Mouse (Mus musculus): Measurements from ENCODE around the gene Ttc7b. TPM values are rescaled to one million over a fixed set of nuclear protein-coding genes. Genes with fewer than 3 reads are reported as not detected.

Gene Ttc7b
- polyA plus RNA-seq, 1 experiment from 2014 or later: 3.9 TPM

- H3K27ac ChIP-seq (ENCODE audit: low read length): no peak overlapping the region
- H3K27me3 ChIP-seq (ENCODE audit: insufficient read depth, low read length): no peaks in the 10 kb centered on the region
- no peaks in the 10 kb centered on the region for H3K4me1 ChIP-seq (ENCODE audit: insufficient read depth, low read length)
- H3K9ac ChIP-seq (replicated peaks; ENCODE audit: low read length): no peak overlapping the region
- WGBS: 77% methylated on average over 8 of the region's 8 CpGs
- no peak for ATAC-seq (ENCODE audit: low FRiP score, low TSS enrichment)
- H3K36me3 ChIP-seq (ENCODE audit: insufficient read depth, low read length): no peaks in the 10 kb centered on the region
- H3K4me2 ChIP-seq (replicated peaks; ENCODE audit: low read depth, low read length): no peak overlapping the region
- H3K9me3 ChIP-seq (ENCODE audit: low read length): no peaks in the 10 kb centered on the region
- no peak overlapping the region for H3K4me3 ChIP-seq (ENCODE audit: low read length)
Measured at GRCm38 (mm10) chr12:100315119-100315885, 205.3 kb downstream of the Ttc7b start.

- Histone ChIP-seq H3K9me3 (ENCODE audit: low read length) (no peaks in the 10 kb centered on the region), H3K36me3 (ENCODE audit: insufficient read depth, low read length) (no peaks in the 10 kb centered on the region), H3K4me1 (ENCODE audit: insufficient read depth, low read length) (no peaks in the 10 kb centered on the region), H3K9ac (replicated peaks; ENCODE audit: low read length) (no peak overlapping the region), H3K4me2 (replicated peaks; ENCODE audit: low read depth, low read length) (no peak overlapping the region), H3K27ac (ENCODE audit: low read length) (no peak overlapping the region), H3K27me3 (ENCODE audit: insufficient read depth, low read length) (no peaks in the 10 kb centered on the region), H3K4me3 (ENCODE audit: low read length) (no peak overlapping the region)
- WGBS: 56% methylated on average over 12 of the region's 12 CpGs
- ATAC-seq (ENCODE audit: low FRiP score, low TSS enrichment): no peak
Measured at GRCm38 (mm10) chr12:100313785-100314375, 206.7 kb downstream of the Ttc7b start.

- 40% methylated on average over 6 of the region's 6 CpGs for WGBS
- Histone ChIP-seq H3K4me1 (ENCODE audit: insufficient read depth, low read length) (no peaks in the 10 kb centered on the region), H3K27ac (ENCODE audit: low read length) (no peak overlapping the region), H3K9me3 (ENCODE audit: low read length) (no peaks in the 10 kb centered on the region), H3K36me3 (ENCODE audit: insufficient read depth, low read length) (no peaks in the 10 kb centered on the region), H3K9ac (replicated peaks; ENCODE audit: low read length) (no peak overlapping the region), H3K4me2 (replicated peaks; ENCODE audit: low read depth, low read length) (no peak overlapping the region), H3K27me3 (ENCODE audit: insufficient read depth, low read length) (no peaks in the 10 kb centered on the region), H3K4me3 (ENCODE audit: low read length) (no peak overlapping the region)
- no peak for ATAC-seq (ENCODE audit: low FRiP score, low TSS enrichment)
Measured at GRCm38 (mm10) chr12:100313209-100313608, 207.4 kb downstream of the Ttc7b start.

GRCm38 (mm10) chr12:100310471-100311392 lies 209.9 kb downstream of the Ttc7b start:
- H3K4me2 ChIP-seq (replicated peaks; ENCODE audit: low read depth, low read length): no peak overlapping the region
- H3K36me3 ChIP-seq (ENCODE audit: insufficient read depth, low read length): no peaks in the 10 kb centered on the region
- no peaks in the 10 kb centered on the region for H3K9me3 ChIP-seq (ENCODE audit: low read length)
- no peaks in the 10 kb centered on the region for H3K4me1 ChIP-seq (ENCODE audit: insufficient read depth, low read length)
- H3K9ac ChIP-seq (replicated peaks; ENCODE audit: low read length): no peak overlapping the region
- WGBS: 56% methylated on average over 6 of the region's 6 CpGs
- no peak overlapping the region for H3K4me3 ChIP-seq (ENCODE audit: low read length)
- ATAC-seq (ENCODE audit: low FRiP score, low TSS enrichment): no peak
- H3K27me3 ChIP-seq (ENCODE audit: insufficient read depth, low read length): no peaks in the 10 kb centered on the region
- H3K27ac ChIP-seq (ENCODE audit: low read length): no peak overlapping the region

- no peaks in the 10 kb centered on the region for H3K36me3 ChIP-seq (ENCODE audit: insufficient read depth, low read length)
- H3K4me2 ChIP-seq (replicated peaks; ENCODE audit: low read depth, low read length): no peak overlapping the region
- H3K27me3 ChIP-seq (ENCODE audit: insufficient read depth, low read length): no peaks in the 10 kb centered on the region
- H3K4me3 ChIP-seq (ENCODE audit: low read length): no peak overlapping the region
- ATAC-seq (ENCODE audit: low FRiP score, low TSS enrichment): no peak
- WGBS: 47% methylated on average over 4 of the region's 4 CpGs
- no peaks in the 10 kb centered on the region for H3K9me3 ChIP-seq (ENCODE audit: low read length)
- H3K9ac ChIP-seq (replicated peaks; ENCODE audit: low read length): no peak overlapping the region
- no peaks in the 10 kb centered on the region for H3K4me1 ChIP-seq (ENCODE audit: insufficient read depth, low read length)
- no peak overlapping the region for H3K27ac ChIP-seq (ENCODE audit: low read length)
Measured at GRCm38 (mm10) chr12:100309201-100309600, 211.4 kb downstream of the Ttc7b start.

GRCm38 (mm10) chr12:100307501-100308260 lies 212.9 kb downstream of the Ttc7b start:
- peak; percentile 60 for ATAC-seq (ENCODE audit: low FRiP score, low TSS enrichment)
- H3K36me3 ChIP-seq (ENCODE audit: insufficient read depth, low read length): no peaks in the 10 kb centered on the region
- WGBS: 50% methylated on average over 8 of the region's 8 CpGs
- no peaks in the 10 kb centered on the region for H3K9me3 ChIP-seq (ENCODE audit: low read length)
- H3K9ac ChIP-seq (replicated peaks; ENCODE audit: low read length): no peak overlapping the region
- H3K27me3 ChIP-seq (ENCODE audit: insufficient read depth, low read length): no peaks in the 10 kb centered on the region
- no peak overlapping the region for H3K27ac ChIP-seq (ENCODE audit: low read length)
- H3K4me3 ChIP-seq (ENCODE audit: low read length): no peak overlapping the region
- H3K4me2 ChIP-seq (replicated peaks; ENCODE audit: low read depth, low read length): no peak overlapping the region
- H3K4me1 ChIP-seq (ENCODE audit: insufficient read depth, low read length): no peaks in the 10 kb centered on the region

- Histone ChIP-seq H3K9me3 (ENCODE audit: low read length) (no peaks in the 10 kb centered on the region), H3K4me3 (ENCODE audit: low read length) (no peak overlapping the region), H3K36me3 (ENCODE audit: insufficient read depth, low read length) (peaks cover 2% of the 10 kb centered on the region; the same call in 1 of the 2 replicates), H3K4me2 (replicated peaks; ENCODE audit: low read depth, low read length) (no peak overlapping the region), H3K9ac (replicated peaks; ENCODE audit: low read length) (no peak overlapping the region), H3K27ac (ENCODE audit: low read length) (no peak overlapping the region), H3K27me3 (ENCODE audit: insufficient read depth, low read length) (no peaks in the 10 kb centered on the region), H3K4me1 (ENCODE audit: insufficient read depth, low read length) (no peaks in the 10 kb centered on the region)
- 25% methylated on average over 1 of the region's 1 CpGs for WGBS
- no peak for ATAC-seq (ENCODE audit: low FRiP score, low TSS enrichment)
Measured at GRCm38 (mm10) chr12:100306336-100306735, 214.3 kb downstream of the Ttc7b start.

- Histone ChIP-seq H3K9me3 (ENCODE audit: low read length) (no peaks in the 10 kb centered on the region), H3K36me3 (ENCODE audit: insufficient read depth, low read length) (peaks cover 6% of the 10 kb centered on the region; the same call in 1 of the 2 replicates), H3K4me1 (ENCODE audit: insufficient read depth, low read length) (no peaks in the 10 kb centered on the region), H3K4me2 (replicated peaks; ENCODE audit: low read depth, low read length) (no peak overlapping the region), H3K27ac (ENCODE audit: low read length) (no peak overlapping the region), H3K27me3 (ENCODE audit: insufficient read depth, low read length) (no peaks in the 10 kb centered on the region), H3K9ac (replicated peaks; ENCODE audit: low read length) (no peak overlapping the region), H3K4me3 (ENCODE audit: low read length) (no peak overlapping the region)
- WGBS: 77% methylated on average over 4 of the region's 4 CpGs
- no peak for ATAC-seq (ENCODE audit: low FRiP score, low TSS enrichment)
Measured at GRCm38 (mm10) chr12:100305051-100305673, 215.5 kb downstream of the Ttc7b start.

GRCm38 (mm10) chr12:100304280-100304679 lies 216.3 kb downstream of the Ttc7b start:
- no peak overlapping the region for H3K27ac ChIP-seq (ENCODE audit: low read length)
- H3K4me2 ChIP-seq (replicated peaks; ENCODE audit: low read depth, low read length): no peak overlapping the region
- no peak overlapping the region for H3K4me3 ChIP-seq (ENCODE audit: low read length)
- peaks cover 6% of the 10 kb centered on the region; the same call in 1 of the 2 replicates for H3K36me3 ChIP-seq (ENCODE audit: insufficient read depth, low read length)
- no peak for ATAC-seq (ENCODE audit: low FRiP score, low TSS enrichment)
- H3K9ac ChIP-seq (replicated peaks; ENCODE audit: low read length): no peak overlapping the region
- H3K27me3 ChIP-seq (ENCODE audit: insufficient read depth, low read length): no peaks in the 10 kb centered on the region
- no peaks in the 10 kb centered on the region for H3K9me3 ChIP-seq (ENCODE audit: low read length)
- H3K4me1 ChIP-seq (ENCODE audit: insufficient read depth, low read length): peaks cover 6% of the 10 kb centered on the region; the same call in 1 of the 2 replicates
- WGBS: 91% methylated on average over 2 of the region's 2 CpGs

Data from kidney, embryonic 16.5 days (tissue).